Mouse (Mus musculus) liver, embryonic 14.5 days (tissue): ENCODE measurements at regions not wholly inside any gene's neighbourhood (a gene's known extent, or its start where the extent isn't known, plus 50 kb on each side); places are given as distances from the start of the nearest gene placed in this dataset.

Experiments used
- ATAC-seq: fragments of 200-750 bp; cut with Nextera tagmentation; 2 replicates; pipeline ENCODE4 v1.8.0; 2017; ENCODE audit warnings: moderate number of reproducible peaks, mild to moderate bottlenecking, moderate library complexity; ENCODE audit not compliant: insufficient read depth
- DNase-seq, 3 experiments: peaks; one replicate each; pipeline ENCODE4 v3.0.0-alpha.2; 2012 to 2013; ENCODE audit warnings: low read depth in 3 of 3, low spot score in 3 of 3
- H3K27ac ChIP-seq: fragments of 300-500 bp; sonication (generic); 2 replicates; pipeline ENCODE4 v1.5.1; 2014; ENCODE audit warnings: moderate library complexity, mild to moderate bottlenecking, control low read depth, inconsistent platforms
- H3K27me3 ChIP-seq: fragments of 300-500 bp; sonication (generic); 2 replicates; pipeline ENCODE4 v1.6.1; 2014; ENCODE audit warnings: mild to moderate bottlenecking, low read length, moderate library complexity; ENCODE audit not compliant: control insufficient read depth, insufficient read depth
- H3K36me3 ChIP-seq: fragments of 300-500 bp; sonication (generic); replicated peaks from 2 replicates; pipeline ENCODE4 v1.6.1; 2014; ENCODE audit warnings: low read depth; ENCODE audit not compliant: control insufficient read depth, insufficient read depth
- H3K4me1 ChIP-seq, 2 experiments: fragments of 200-500 bp in 1 of 2; fragments of 300-500 bp in 1 of 2; sonication (generic) in 1 of 2; replicated peaks; 2 replicates each; pipeline ENCODE4 v1.6.1; 2012 to 2014; ENCODE audit warnings: antibody characterized with exemption in 1 of 2, inconsistent platforms in 1 of 2, low read length in 1 of 2; ENCODE audit not compliant: control insufficient read depth in 2 of 2, insufficient read depth in 2 of 2
- H3K4me2 ChIP-seq: fragments of 300-500 bp; sonication (generic); 2 replicates; pipeline ENCODE4 v1.6.1; 2014; ENCODE audit warnings: low read depth, mild to moderate bottlenecking, control low read depth, moderate library complexity
- H3K4me3 ChIP-seq, 2 experiments: fragments of 200-500 bp in 1 of 2; fragments of 300-500 bp in 1 of 2; sonication (generic) in 1 of 2; 2 replicates each; pipeline ENCODE4 v1.5.1; 2012 to 2014; ENCODE audit warnings: low read depth in 2 of 2, low read length in 2 of 2, mild to moderate bottlenecking in 2 of 2, control low read depth in 1 of 2, inconsistent platforms in 1 of 2, moderate library complexity in 1 of 2; ENCODE audit not compliant: insufficient read depth in 1 of 2
- H3K9ac ChIP-seq: fragments of 300-500 bp; sonication (generic); replicated peaks from 2 replicates; pipeline ENCODE4 v1.6.1; 2014; ENCODE audit warnings: mild to moderate bottlenecking, control low read depth, moderate library complexity
- H3K9me3 ChIP-seq: fragments of 300-500 bp; sonication (generic); 2 replicates; pipeline ENCODE4 v1.6.1; 2016; ENCODE audit warnings: low read length, mixed read lengths; ENCODE audit not compliant: control insufficient read depth
- CTCF ChIP-seq: IDR thresholded peaks from 2 replicates; pipeline ENCODE4 v1.5.1; 2016; ENCODE audit warnings: antibody characterized with exemption, low read depth, control low read depth
- EP300 ChIP-seq: IDR thresholded peaks from 2 replicates; pipeline ENCODE4 v1.6.1; 2016; ENCODE audit warnings: antibody characterized with exemption, low read depth
- WGBS: fragments of 180-500 bp; shearing (Covaris S2); extraction: QIAGEN DNeasy Blood & Tissue Kit; methylation state at CpG from one replicate; pipeline ENCODE4 v1.1.7; 2014; ENCODE audit not compliant: insufficient replicate concordance; 5-methylcytosine and 5-hydroxymethylcytosine counted together

GRCm38 (mm10) chr9:32910641-32911040 lies 274.6 kb downstream of the Ets1 start:
- TF ChIP-seq EP300 = no peak
- no peak for TF ChIP-seq CTCF
- no peak overlapping the region for H3K27ac ChIP-seq

DNA sequence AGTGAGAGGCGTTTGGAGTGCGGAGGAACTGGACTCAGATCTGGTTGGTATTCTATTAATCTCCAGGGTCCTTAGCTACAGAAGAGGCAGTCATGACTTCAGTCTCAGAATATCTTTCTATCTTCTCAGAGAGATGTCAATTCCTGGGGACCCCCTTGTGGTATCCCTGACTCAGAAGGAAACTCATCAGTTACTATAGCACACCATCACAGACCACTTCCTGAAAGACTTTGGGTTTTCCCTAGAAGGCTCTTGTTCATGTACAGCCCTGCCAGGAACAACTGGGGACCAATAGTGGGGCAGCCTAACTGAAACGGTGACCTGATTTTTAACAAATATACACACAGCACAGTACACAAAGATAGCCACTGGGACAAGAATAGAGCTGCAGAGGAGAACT lies 279.6 kb downstream of the Ets1 start:
- no peaks in the 10 kb centered on the region for H3K9me3 ChIP-seq
- DNase-seq (no peak), ATAC-seq (no peak)
- H3K4me1 ChIP-seq = no peaks in the 10 kb centered on the region
- no peak overlapping the region for H3K27ac ChIP-seq
- H3K4me3 ChIP-seq = no peak overlapping the region
- WGBS = 47% methylated on average over 3 of the region's 3 CpGs
- TF ChIP-seq CTCF (no peak), EP300 (no peak)
- H3K4me2 ChIP-seq = no peak overlapping the region
- H3K36me3 ChIP-seq = no peaks in the 10 kb centered on the region
- H3K27me3 ChIP-seq = no peaks in the 10 kb centered on the region
- no peak overlapping the region for H3K9ac ChIP-seq

More at GRCm38 (mm10) chr9:32910641-32911040, 274.6 kb downstream of the Ets1 start:
- H3K9me3 ChIP-seq = no peaks in the 10 kb centered on the region
- H3K4me2 ChIP-seq = no peak overlapping the region
- no peak overlapping the region for H3K4me3 ChIP-seq
- no peak for DNase-seq
- H3K9ac ChIP-seq = no peak overlapping the region
- no peak for ATAC-seq
- no peaks in the 10 kb centered on the region for H3K27me3 ChIP-seq
- 56% methylated on average over 7 of the region's 7 CpGs for WGBS
- H3K4me1 ChIP-seq = 0 out of 4 replicates have a peak, but pooled peaks cover 0 to 2% of the 10 kb centered on the region in 2 experiments
- no peaks in the 10 kb centered on the region for H3K36me3 ChIP-seq

DNA sequence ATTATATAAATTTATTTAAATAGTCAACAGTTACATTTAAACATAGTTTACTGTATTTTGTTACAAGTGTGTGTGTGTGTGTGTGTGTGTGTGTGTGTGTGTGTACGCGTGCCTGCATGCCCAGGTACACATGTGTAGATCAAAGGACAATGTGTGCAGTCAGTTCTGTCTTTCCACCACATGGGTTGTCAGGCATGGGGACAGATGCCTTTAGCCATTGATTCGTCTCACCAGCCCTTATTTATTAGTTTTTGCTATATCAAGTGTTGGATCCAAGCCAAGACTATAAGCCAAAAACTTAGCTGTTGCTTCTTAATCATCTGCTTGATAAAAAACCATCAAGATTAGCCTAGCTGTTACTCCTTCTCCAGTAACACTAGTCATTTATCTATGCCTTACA lies 280.7 kb downstream of the Ets1 start:
- Histone ChIP-seq H3K9ac (no peak overlapping the region), H3K4me2 (no peak overlapping the region), H3K36me3 (no peaks in the 10 kb centered on the region), H3K9me3 (no peaks in the 10 kb centered on the region), H3K27ac (no peak overlapping the region), H3K4me1 (no peaks in the 10 kb centered on the region), H3K27me3 (no peaks in the 10 kb centered on the region), H3K4me3 (no peak overlapping the region)
- 64% methylated on average over 3 of the region's 3 CpGs for WGBS
- DNase-seq = no peak
- TF ChIP-seq CTCF (no peak), EP300 (no peak)
- no peak for ATAC-seq

GRCm38 (mm10) chr9:32923925-32924324 lies 287.9 kb downstream of the Ets1 start:
- Histone ChIP-seq H3K4me1 (no peaks in the 10 kb centered on the region), H3K9me3 (no peaks in the 10 kb centered on the region), H3K27ac (no peak overlapping the region), H3K36me3 (no peaks in the 10 kb centered on the region), H3K4me3 (no peak overlapping the region), H3K27me3 (no peaks in the 10 kb centered on the region), H3K4me2 (no peak overlapping the region), H3K9ac (no peak overlapping the region)
- ATAC-seq (no peak), DNase-seq (no peak)
- TF ChIP-seq CTCF (no peak), EP300 (no peak)

DNA sequence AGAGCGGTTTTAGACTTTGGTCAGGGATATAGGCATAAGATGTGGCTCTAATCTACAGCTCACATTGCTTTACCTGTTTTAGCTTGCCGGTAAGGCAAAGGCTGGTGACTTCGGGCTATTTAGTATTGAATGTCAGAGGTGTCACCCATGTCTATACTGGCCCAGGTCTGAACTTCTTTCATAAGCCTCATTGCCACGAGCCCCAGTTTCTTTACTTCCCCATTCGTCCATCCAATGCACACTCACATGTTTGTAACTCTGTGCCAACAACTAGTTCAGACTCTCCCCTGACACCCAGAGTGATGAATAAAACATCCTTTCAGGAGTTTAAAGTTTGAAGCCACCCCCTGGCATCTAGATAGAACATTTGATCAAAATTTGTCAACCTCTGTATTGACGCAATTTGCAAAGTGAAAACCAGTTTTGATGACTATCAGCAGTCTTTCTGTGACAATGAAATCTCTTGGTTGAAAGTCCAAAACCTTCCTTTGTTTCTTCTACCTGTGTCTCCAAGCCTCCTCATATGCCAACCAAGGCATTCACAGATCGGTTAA lies 288.4 kb downstream of the Ets1 start:
- H3K36me3 ChIP-seq = no peaks in the 10 kb centered on the region
- H3K4me2 ChIP-seq = no peak overlapping the region
- no peak overlapping the region for H3K4me3 ChIP-seq
- no peaks in the 10 kb centered on the region for H3K4me1 ChIP-seq
- no peak for TF ChIP-seq CTCF
- no peak for TF ChIP-seq EP300
- no peak overlapping the region for H3K9ac ChIP-seq
- ATAC-seq (no peak), DNase-seq (no peak)
- H3K9me3 ChIP-seq = no peaks in the 10 kb centered on the region
- H3K27ac ChIP-seq = no peak overlapping the region
- WGBS = 54% methylated on average over 7 of the region's 7 CpGs
- H3K27me3 ChIP-seq = no peaks in the 10 kb centered on the region
